Mouse (Mus musculus) bone marrow macrophage, adult 2 months (primary cell): ENCODE results near the gene Rnf115. TPM values are rescaled to one million over a fixed set of nuclear protein-coding genes. Genes with fewer than 3 reads are reported as not detected.
A peak's percentile ranks its signal among the peaks of the same experiment; 100 is the strongest.

Experiments used
- H3K27ac ChIP-seq: 2 replicates; pipeline ENCODE4 v1.5.1; 2012; ENCODE audit warnings: low read depth, low read length; ENCODE audit not compliant: insufficient read depth
- H3K4me1 ChIP-seq: 2 replicates; pipeline ENCODE4 v1.6.1; 2012; ENCODE audit warnings: low read length; ENCODE audit not compliant: control insufficient read depth, insufficient read depth
- H3K4me3 ChIP-seq: 2 replicates; pipeline ENCODE4 v1.5.1; 2012; ENCODE audit warnings: mild to moderate bottlenecking, low read length, moderate library complexity; ENCODE audit not compliant: insufficient read depth
- CTCF ChIP-seq: IDR thresholded peaks from 2 replicates; pipeline ENCODE4 v1.5.1; 2012; ENCODE audit warnings: low read depth, mild to moderate bottlenecking, low read length, moderate library complexity
- POLR2A ChIP-seq: IDR thresholded peaks from 2 replicates; pipeline ENCODE4 v1.6.1; 2012; ENCODE audit warnings: mild to moderate bottlenecking, low read depth, low read length, borderline replicate concordance
- polyA plus RNA-seq: library from polyadenylated mRNA; stranded (reverse); fragments of >200 nt; gene quantifications from 2 replicates; pipeline ENCODE4 v1.2.4, GENCODE M21; 2012; ENCODE audit not compliant: missing spikeins, insufficient read depth, insufficient read length

Gene Rnf115
- polyA plus RNA-seq, 1 experiment: 69.5 TPM

- TF ChIP-seq CTCF: peak; percentile 100
- TF ChIP-seq POLR2A: no peak
- Histone ChIP-seq H3K27ac (peak overlapping the region; percentile 59), H3K4me3 (peak overlapping the region; percentile 35), H3K4me1 (peaks cover 24% of the 10 kb centered on the region)
These were observed 85.1 kb downstream of the Rnf115 start for GRCm38 (mm10) chr3:96812395-96813091.

- TF ChIP-seq POLR2A: no peak
- no peak for TF ChIP-seq CTCF
- Histone ChIP-seq H3K4me1 (peaks cover 24% of the 10 kb centered on the region), H3K4me3 (no peak overlapping the region), H3K27ac (no peak overlapping the region)
These were observed 85.6 kb downstream of the Rnf115 start for GRCm38 (mm10) chr3:96813106-96813505.

DNA sequence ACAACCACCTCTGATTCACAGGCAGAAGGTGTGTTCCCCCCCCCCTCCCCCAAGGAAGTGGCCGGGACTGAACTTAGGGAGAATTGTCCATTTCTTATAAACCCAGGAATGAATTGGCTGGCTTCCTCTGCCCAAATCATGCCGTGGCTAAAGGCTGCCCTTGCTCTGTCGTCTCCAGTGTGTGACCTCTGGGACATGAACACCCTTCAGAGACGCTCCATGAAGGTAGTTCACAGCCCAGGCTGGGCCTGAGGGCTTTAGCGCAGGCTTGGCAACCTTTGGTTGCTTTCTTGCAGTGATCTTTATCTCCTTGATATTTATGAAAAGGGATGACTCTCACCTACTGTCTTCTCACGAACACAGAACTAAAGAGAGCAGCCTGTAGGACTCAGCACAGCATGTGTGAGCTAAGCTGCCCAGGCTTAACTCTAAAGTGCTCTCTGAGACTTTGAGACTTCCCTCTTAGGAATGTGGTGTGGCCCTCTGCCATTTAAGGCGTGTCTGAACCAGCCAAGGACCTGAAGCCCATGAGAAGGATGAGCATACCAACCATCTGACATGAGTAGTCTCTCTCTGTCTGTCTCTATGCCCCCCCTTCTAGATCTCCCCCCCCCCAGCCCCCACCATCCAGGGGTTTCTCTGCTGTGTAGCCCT is 86.3 kb downstream of the Rnf115 start:
- peaks cover 24% of the 10 kb centered on the region for H3K4me1 ChIP-seq
- H3K27ac ChIP-seq: no peak overlapping the region; the same call in 1 of the 2 replicates
- H3K4me3 ChIP-seq: no peak overlapping the region
- no peak for TF ChIP-seq POLR2A
- no peak for TF ChIP-seq CTCF

DNA sequence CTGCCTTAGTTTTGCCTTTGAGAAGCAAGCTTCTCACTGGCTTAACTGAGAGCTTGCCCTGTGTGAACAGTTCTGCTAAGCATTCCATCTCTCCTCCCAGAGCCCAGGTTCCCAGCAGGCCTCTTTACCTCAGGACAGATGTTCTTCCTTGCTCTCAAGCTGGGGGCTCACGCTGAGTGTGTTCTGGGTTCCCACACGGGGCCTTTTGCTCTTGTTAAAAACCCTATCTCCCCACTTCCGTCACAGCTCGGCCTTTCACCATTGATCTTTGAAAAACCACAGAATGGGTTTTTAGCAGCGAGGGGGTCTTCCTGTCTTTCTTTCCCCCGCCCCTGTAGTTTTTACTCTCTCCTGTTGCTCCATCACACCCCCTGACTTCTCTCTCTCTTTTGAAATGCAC is 86.9 kb downstream of the Rnf115 start:
- H3K27ac ChIP-seq: no peak overlapping the region
- TF ChIP-seq POLR2A (no peak), CTCF (no peak)
- H3K4me1 ChIP-seq: peaks cover 24% of the 10 kb centered on the region
- H3K4me3 ChIP-seq: no peak overlapping the region

GRCm38 (mm10) chr3:96820116-96820915 is 92.9 kb downstream of the Rnf115 start:
- Histone ChIP-seq H3K4me1 (peaks cover 13% of the 10 kb centered on the region), H3K4me3 (no peak overlapping the region), H3K27ac (no peak overlapping the region)
- no peak for TF ChIP-seq CTCF
- TF ChIP-seq POLR2A: no peak

DNA sequence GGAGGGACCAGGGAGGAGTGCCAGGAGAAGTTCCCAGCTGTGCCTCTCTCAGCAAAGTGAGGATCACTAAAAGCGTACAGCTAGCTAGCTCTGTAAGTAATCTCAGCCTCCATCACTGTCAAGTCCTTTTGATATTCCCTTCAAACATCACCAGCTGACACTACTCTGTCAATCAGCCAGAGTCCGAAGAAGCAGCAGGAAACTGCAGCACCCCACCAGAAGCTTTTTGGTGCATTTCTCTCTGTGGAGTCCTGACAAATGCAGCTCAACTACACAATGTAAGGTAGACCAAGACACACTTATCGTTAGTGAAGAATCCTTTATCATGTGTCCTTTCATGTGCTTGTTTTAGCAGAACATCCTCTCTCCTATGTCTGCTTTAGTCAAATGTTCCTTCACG is 94.1 kb downstream of the Rnf115 start:
- Histone ChIP-seq H3K4me1 (peaks cover 13% of the 10 kb centered on the region), H3K4me3 (no peak overlapping the region), H3K27ac (no peak overlapping the region)
- TF ChIP-seq CTCF (no peak), POLR2A (no peak)

GRCm38 (mm10) chr3:96823701-96824100 is 96.2 kb downstream of the Rnf115 start:
- Histone ChIP-seq H3K4me3 (no peak overlapping the region), H3K4me1 (peaks cover 13% of the 10 kb centered on the region), H3K27ac (no peak overlapping the region)
- TF ChIP-seq POLR2A: no peak
- no peak for TF ChIP-seq CTCF

GRCm38 (mm10) chr3:96824614-96825013 is 97.2 kb downstream of the Rnf115 start:
- no peak overlapping the region for H3K27ac ChIP-seq
- no peak overlapping the region for H3K4me3 ChIP-seq
- peaks cover 13% of the 10 kb centered on the region for H3K4me1 ChIP-seq
- TF ChIP-seq POLR2A (no peak), CTCF (no peak)

GRCm38 (mm10) chr3:96825261-96825660 is 97.8 kb downstream of the Rnf115 start:
- TF ChIP-seq CTCF (no peak), POLR2A (no peak)
- peaks cover 7% of the 10 kb centered on the region for H3K4me1 ChIP-seq
- no peak overlapping the region for H3K4me3 ChIP-seq

DNA sequence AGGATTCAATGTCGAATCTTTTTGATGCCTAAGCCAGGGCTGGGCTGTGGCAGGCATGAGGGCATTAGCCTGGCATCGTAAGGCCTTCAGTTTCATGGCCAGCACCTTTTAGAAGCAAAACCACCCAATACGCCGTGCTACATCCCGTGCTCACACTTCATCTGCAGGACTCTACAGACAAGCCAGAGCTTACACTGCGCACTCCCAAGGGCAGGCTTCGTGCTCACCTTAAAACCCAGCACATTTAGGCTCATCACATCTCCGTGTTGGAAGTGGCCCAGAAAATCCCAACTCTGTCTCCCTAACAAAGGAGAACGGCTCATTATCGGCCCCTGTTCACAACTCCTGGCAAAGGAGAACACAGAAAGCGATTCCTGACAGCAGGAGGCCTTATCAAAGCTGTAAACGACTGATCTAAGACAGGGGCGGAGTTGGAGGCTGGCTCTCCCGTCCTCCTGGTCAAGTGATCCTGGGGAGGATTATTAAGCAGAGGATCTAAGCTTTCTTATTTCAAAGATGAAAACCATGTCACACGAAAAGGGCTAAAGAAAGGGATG is 100.9 kb downstream of the Rnf115 start:
- Histone ChIP-seq H3K27ac (no peak overlapping the region), H3K4me3 (no peak overlapping the region), H3K4me1 (no peaks in the 10 kb centered on the region)
- no peak for TF ChIP-seq POLR2A
- TF ChIP-seq CTCF: no peak

More at GRCm38 (mm10) chr3:96825261-96825660, 97.8 kb downstream of the Rnf115 start:
- H3K27ac ChIP-seq: no peak overlapping the region
